Mouse (Mus musculus) T-helper 2 cell (primary cell): ENCODE measurements around the gene Mgat3.

Experiments
- in situ Hi-C: fragments of 300-600 bp; cut with MboI, MseI; formaldehyde crosslinking; loops from one replicate; pipeline ENCODE4 v1.15.1; 2025; ENCODE audit warnings: high pct_unique_total_duplicates

Mgat3 gene

DNA sequence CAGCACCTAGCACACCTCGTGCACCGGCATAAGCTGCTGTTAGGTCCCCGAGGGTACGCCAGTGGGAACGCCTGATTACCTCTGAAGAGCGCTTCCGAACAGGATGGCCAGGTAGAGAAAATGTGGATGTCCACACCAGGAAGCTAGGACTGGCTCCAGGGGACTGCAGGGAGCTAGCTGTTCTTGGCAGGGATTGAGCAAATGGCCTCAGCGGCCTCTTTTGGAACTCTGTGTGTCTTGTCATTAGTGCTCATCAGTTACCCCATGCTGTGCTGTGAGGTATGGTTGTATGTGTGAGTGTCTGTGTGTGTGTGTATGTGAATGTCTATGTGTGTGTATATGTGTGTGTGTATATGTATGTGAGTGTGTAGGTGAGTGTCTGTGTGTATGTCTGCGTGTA, 1.8 kb downstream of the Mgat3 start:
- in situ Hi-C loops = loop anchor here (10.0 to 25.0 kb wide), 3 partner anchors 189 to 1909 kb away; no protein-coding TSS in a partner anchor

DNA sequence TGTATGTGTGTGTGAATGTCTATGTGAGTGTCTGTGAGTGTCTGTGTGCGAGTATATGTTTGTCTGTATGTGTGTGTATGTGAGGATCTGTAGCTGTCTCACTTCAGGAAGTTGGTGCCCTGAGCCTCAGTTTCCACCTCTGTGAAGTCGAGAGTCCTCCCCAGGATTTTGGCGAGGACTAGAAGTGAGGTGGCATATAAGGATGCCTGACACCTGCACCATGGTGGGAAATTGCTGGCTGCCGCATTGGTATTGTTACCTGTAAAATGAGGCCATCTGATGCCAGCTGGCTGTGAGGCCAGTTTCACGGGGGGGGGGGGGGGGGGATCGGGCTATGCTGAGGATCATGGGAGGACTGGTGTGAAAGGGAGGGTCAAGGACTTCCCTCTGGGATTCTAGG, 2.2 kb downstream of the Mgat3 start:
- in situ Hi-C loops = loop anchor here (10.0 to 25.0 kb wide), 3 partner anchors 189 to 1909 kb away; no protein-coding TSS in a partner anchor

DNA sequence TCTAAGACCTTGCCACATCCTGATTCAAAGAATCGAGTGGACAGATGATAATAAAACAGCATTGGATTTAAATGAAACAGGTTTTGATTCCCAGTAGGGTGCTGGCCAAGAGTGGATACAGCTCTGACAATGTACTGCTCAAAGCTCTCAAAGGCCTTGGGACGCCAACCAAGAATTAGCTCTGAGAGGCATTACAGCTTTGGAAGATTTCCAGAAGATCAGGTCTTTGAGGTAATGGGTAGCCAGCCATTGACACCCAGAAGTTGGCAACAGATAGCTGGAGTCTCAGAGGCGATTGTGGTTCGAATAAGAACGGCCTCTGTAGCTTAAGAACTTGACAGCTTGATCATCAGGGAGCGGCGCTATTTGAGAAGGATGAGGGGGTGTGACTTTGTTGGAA, 8.0 kb downstream of the Mgat3 start:
- in situ Hi-C loops = loop anchor here (5.0 to 25.0 kb wide), 2 partner anchors 491 to 1519 kb away; partner anchors contain the start of gene Fam83f

GRCm38 (mm10) chr15:80182072-80182700, 8.7 kb downstream of the Mgat3 start:
- in situ Hi-C loops = loop anchor here (5.0 to 25.0 kb wide), 2 partner anchors 490 to 1520 kb away; partner anchors contain the start of gene Fam83f

GRCm38 (mm10) chr15:80188927-80189326, 15.4 kb downstream of the Mgat3 start:
- in situ Hi-C loops = loop anchor here (25.0 kb wide), 1 partner anchor 1527 kb away; no protein-coding TSS in a partner anchor

DNA sequence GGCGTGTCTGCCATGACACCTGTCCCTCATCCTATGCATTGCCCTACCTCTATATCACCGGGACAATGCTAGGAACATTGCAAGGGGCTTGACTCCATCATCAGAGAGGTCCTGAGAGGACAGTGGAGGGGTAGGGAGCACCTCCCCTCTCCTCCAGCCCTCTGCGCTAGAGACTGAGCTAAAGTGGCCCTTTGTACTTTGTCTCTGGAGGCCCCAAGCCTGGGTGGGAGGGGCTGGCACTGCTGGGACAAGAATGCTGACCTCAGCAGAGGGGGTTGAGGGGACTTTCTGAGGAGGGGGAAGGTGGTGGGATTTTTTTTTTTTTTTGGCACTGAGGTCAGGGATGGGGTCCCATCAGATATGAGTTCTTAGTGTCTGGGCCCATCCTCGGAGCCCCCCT, 16.6 kb downstream of the Mgat3 start:
- in situ Hi-C loops = loop anchor here (25.0 kb wide), 1 partner anchor 1528 kb away; no protein-coding TSS in a partner anchor

DNA sequence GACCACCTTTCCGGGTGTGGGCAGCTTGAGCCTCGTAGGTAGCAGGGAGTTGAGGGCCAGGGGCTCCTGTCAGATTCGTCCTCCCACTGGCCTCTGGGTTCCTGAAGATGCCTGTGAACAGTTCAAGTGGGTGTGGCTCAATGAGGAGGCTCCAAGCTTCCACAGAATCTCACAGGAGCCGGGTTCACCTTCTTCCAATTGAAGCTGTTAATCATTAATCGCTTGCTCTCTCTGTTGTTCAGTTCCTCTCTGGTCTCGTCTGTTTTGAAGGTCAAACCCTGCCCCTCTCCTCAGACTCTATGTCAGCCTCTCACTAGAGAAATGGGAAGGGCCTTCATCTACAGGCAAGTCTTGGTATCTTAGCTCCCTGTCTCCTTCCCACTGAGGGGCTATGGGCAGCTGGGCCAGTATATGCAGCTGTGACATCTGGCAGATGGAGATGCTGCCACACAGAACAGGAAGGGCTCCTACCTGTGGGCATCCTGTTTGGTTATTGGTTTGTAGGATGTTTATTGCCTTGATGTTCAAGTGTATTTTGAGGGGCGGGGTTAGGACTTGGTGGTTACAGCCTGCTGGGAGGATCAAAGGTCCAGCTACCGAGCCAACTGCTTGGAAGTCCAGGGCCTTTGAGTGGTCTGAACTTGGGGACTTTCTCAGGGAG, 18.2 kb downstream of the Mgat3 start:
- in situ Hi-C loops = loop anchor here (25.0 kb wide), 1 partner anchor 1529 kb away; no protein-coding TSS in a partner anchor

- in situ Hi-C loops = loop anchor here (25.0 kb wide), 1 partner anchor 1530 kb away; no protein-coding TSS in a partner anchor
Measured at GRCm38 (mm10) chr15:80192246-80192585, 18.7 kb downstream of the Mgat3 start.

GRCm38 (mm10) chr15:80192847-80193246, 19.3 kb downstream of the Mgat3 start:
- in situ Hi-C loops = loop anchor here (25.0 kb wide), 1 partner anchor 1531 kb away; no protein-coding TSS in a partner anchor

DNA sequence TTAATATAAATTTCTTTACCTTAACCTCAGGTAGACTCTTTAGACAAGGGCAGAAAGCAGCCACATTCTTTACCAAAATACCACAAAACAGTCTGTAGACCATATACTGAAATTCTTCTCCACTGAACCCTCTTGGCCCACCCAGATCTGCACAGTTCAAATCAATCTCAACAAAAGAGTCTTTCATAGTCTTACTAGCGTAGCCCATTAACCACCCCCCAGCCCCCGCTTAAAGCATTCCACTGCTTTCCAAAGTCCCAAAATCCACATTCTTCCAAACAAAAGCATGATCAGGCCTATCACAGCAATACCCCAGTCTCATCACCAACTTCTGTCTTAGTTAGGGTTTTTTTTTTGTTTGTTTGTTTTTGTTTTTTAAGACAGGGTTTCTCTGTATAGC, 26.0 kb downstream of the Mgat3 start:
- in situ Hi-C loops = loop anchor here (25.0 kb wide), 1 partner anchor 1537 kb away; no protein-coding TSS in a partner anchor

DNA sequence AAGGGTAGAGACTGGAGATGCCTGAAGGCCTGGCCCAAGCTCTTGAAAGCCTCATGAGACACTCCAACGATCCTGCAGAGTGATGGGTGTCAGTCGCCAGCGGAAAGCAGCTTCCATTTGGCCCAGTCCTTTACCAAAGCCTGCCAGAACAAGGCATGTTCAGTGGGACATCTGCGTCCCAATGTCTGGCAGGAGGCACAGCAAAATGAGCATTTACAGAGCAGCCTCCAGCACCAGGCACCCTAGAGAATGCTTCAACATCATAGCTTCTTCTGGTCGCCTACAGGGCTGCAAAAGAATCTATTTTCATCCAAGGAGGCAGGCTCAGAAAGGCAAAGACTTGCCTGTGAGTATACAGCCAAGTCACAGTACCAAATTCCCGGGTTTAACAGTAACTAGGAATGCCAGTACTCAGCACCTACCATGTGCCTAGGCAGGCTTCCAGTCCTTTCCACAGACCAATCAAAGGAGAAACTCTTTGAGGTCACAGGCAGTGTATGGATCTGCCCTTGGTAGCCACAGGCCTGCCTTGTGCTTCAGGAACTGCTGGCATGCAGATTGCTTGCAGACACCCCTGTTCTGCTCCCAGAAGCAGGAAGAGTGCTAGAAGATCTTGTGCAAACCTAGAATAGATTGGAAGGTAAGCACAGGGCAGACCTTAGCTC, 28.7 kb downstream of the Mgat3 start:
- in situ Hi-C loops = no loop called here

DNA sequence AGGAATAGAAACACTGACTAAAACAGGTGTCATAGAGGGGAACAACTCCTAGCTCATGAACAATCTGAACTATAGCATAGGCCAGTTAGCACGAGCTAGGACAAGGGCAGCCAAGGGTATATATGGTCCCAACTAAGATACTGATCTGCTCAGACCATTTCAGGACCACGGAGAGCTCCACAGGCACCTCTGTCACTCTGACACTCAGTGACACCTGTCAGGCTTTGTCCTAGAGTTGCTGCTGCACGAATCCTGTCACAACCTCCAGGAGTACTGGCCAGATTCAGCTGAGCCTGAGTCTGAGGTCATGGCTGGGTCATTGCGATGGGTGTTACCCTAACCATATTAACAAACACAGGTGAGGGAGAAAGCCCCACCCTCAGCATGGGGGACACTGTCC, 29.9 kb downstream of the Mgat3 start:
- in situ Hi-C loops = no loop called here

- in situ Hi-C loops = no loop called here
Measured at GRCm38 (mm10) chr15:80206057-80206565, 32.6 kb downstream of the Mgat3 start.

- in situ Hi-C loops = no loop called here
Measured at GRCm38 (mm10) chr15:80208446-80208845, 34.9 kb downstream of the Mgat3 start.

DNA sequence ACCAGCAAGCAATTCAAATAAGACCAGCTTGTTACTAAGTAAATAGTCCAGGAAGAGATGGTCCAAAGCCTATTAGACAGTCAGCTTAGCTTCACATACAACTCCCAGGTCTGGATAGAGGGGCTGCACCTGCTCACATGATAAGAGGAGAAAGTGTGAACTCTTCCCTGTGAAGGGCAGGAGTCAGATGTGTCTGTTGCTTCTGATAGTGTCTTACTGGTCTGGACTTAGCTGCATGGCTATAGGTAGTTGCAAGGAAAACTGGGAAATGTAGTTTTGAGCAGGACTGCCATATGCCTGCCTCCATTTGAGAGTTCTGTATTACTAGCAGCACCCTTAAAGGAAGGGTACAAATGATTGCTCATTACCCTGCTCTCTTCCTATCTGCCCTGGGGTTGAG, 40.2 kb downstream of the Mgat3 start:
- in situ Hi-C loops = no loop called here

DNA sequence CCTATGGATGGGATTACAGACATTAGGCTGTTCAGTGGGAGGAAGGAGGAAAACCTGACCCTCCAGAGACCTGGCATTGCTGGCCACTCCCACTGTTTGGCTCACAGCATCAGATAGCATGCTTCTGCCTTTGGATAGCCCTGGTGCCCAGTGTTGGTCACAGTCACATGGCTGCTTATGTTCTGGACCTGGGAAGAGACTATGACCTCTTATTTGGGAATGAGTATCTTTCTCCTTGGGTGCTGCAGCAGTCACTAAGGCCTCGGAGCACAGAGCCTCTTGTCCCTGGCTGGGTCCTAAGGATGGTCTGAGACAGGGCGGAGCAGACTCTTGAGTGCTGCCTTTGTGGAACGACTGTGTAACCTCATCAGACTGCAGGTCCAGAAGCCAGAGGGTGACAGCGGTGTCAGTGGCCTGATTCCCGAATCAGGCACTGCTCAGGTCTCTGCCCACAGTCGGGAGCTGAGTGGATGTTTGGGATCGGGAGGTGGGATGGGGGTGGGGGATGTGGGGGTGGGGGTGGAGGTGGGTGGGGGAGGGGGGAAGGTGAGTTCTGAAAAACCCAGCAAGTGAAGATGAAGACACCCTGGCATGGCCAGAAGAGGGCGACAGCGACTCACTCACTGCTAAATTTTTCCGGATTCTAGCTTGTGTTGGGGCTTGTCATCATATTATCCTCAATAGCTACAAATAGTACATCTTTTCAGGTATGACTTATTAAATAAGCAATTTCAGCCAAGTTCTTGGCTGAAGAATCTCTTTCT, 42.4 kb downstream of the Mgat3 start:
- in situ Hi-C loops = no loop called here

DNA sequence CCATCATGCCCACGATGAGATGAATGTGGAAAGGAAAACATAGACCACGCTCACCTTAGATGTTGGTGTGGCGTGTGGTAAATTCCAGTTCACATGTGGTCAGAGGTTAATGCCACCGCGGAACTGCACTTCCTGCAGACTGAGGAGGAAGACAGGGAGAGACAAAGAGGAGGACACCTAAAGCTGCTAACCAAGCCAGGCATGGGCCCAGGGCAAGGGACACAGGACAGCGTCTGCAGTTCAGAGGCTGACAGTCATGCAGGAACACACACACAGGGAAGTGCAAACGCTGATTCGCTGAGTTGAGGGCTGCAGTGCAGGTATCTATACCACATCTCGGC, 42.9 kb downstream of the Mgat3 start:
- in situ Hi-C loops = no loop called here

- in situ Hi-C loops = no loop called here
Measured at GRCm38 (mm10) chr15:80217476-80217875, 44.0 kb downstream of the Mgat3 start.

DNA sequence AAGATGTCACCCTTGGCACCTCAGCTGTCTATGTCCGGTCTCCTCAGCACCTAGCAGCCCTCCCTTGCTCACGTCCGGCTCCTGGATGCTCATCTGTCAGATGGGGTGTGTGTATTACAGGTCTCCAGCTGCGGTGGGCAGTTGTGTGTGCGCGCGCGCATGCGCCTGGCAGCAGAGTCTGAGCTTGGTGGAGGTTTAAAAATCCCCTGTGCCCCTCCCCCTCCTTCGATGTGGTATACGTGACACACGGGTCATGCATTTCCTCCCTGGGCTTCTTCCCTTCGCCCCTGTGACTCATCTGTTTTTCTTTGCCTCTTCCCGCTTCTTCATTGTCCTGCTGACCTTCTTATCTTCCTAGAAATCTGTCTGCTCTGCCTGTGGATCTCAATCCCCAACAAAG, 45.7 kb downstream of the Mgat3 start:
- in situ Hi-C loops = no loop called here

- in situ Hi-C loops = loop anchor here (10.0 kb wide), 1 partner anchor 125 kb away; the partner anchor contains the start of genes Rpl3 and Syngr1
Measured at GRCm38 (mm10) chr15:80219705-80220657, 46.5 kb downstream of the Mgat3 start.
